Mouse (Mus musculus) retina, postnatal 1 day (tissue): ENCODE measurements around the gene Gm45785.
"Not testable (repeated sequence)": the region's sequence is repeated elsewhere in the genome, so short reads cannot be mapped to it uniquely, and the experiment has no call there.

Source experiments
- DNase-seq: peaks from one replicate; pipeline ENCODE4 v3.0.0-alpha.2; 2012

Gene Gm45785

GRCm38 (mm10) chr7:140855860-140856784, at the start of gene Gm45785:
Gene Gm45785, minus strand, starts transcription at chr7:140856331.
- peak; percentile 94 for DNase-seq

- no peak for DNase-seq
Observed at GRCm38 (mm10) chr7:140905642-140906081, 49.5 kb upstream of the Gm45785 start.

GRCm38 (mm10) chr7:140903212-140903611, 47.1 kb upstream of the Gm45785 start:
- peak; percentile 78 for DNase-seq

DNA sequence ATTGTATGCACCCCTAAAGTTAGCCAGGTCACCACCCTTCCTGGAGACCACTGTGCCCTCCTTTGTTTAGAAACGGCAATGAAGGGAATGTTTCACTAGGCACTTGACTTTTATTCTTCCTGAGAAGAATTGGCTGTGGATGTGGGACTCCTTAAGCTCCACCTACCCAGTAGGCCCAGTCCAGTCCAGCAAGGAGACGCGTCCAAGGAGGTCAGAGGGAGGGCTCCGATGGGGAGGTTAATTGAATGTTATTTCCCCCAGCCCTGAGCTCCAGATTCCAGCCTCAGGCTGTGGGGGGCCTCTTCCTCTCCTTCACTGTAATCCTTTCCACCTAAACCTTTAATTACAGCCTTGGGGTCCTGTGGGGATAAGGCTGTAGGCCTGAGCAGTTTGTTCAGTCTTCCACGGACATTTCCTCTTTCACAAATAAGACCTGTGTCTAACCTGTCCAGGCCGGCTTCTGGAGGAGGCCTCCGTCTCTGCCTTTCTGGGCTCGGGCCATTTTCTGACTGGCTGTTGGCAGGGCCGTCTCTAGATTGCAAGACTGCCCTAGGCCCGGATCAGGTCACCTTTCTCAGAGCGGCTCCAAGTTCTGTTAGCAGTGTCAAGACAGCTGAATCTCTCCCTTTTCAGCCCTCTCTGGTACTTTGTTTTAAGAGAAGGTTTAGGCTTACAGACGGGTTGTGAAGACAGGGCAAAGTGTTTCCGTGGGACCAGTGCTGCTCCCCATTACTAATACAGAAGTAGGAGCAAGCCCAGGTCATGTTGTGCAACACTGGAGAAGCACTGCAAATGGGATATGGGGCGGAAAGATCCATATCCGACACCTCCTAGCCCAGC, 46.1 kb upstream of the Gm45785 start:
- no peak for DNase-seq

DNA sequence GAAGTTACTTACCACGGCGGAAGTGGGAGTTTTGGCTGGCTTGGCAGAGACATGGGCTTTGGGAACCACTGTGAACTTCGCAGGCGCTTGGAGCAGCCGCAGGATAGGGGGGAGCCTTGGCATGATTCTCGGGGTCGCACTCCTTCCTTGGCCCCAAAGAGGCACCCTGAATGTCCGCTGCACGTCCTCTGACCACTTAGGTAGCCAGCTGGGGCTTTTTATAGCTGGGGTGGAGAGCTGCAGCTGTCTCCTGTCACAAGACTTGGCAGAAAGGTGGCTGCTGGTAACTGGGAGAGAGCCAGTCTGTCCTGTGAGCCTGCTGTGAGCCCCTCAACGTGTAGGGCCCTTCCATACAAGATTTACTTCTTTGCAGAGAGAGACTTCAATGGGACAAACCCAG, 44.1 kb upstream of the Gm45785 start, which contains the start of gene Cox8b:
TSS of gene Cox8b (minus strand) at position 227 of the 400 bp plus-strand sequence.
- no peak for DNase-seq

- no peak for DNase-seq
Observed at GRCm38 (mm10) chr7:140899121-140899520, 43.0 kb upstream of the Gm45785 start.

DNA sequence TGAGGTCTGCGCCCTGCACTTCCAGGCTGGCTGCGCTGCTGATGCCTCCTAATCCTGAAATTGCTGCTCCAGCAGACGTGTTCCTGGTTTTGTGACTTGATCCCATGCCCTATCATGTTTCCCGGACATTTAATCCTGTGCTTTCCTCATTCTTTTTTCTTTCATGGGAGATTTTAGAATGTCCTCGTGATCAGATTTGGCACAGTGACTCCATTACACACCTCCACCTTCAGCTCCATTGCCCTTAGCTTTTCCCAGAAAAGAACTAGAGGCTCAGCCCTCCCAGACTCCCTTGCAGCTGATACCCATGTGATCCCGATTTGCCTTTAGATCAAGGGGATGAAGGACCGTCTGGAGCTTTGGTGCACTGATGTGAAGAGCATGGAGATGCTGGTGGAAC, 41.7 kb upstream of the Gm45785 start:
- DNase-seq: no peak

GRCm38 (mm10) chr7:140894611-140895010, 38.5 kb upstream of the Gm45785 start:
- DNase-seq: no peak

DNA sequence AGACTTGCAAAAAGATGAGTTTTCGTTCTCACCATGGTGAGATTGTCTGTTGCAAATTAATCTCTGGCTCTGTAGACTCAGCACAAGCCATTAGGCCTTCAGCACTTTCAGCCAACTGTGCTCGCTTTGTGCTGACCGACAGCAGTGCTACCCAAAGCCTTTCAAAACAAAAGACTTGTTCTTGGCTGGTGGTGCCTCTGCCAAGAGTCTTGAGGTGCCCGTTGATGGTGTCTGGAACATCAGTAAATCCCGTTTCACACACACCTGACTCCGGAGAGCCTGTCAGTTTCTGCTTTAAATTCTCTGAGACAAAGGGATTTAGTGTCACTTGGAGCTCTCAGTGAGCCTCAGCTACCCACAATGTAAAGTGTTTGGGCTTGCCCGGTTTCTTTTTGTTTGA, 37.9 kb upstream of the Gm45785 start:
- DNase-seq: no peak

DNA sequence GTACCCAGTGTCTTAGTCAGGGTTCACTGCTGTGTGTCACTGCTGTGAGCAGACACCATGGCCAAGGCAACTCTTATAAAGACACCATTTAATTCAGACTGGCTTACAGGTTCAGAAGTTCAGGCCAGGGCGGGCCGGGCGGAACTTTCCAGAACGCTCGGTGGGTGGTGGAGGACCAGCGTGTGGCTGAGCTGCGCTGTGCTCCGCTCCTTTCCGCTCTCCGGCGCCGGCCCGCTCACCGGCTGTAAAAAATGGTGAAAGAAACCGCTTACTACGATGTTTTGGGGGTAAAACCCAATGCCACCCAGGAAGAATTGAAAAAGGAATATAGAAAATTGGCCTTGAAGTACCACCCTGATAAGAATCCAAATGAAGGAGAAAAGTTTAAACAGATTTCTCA, 34.5 kb upstream of the Gm45785 start:
- DNase-seq: not testable (repeated sequence)

DNA sequence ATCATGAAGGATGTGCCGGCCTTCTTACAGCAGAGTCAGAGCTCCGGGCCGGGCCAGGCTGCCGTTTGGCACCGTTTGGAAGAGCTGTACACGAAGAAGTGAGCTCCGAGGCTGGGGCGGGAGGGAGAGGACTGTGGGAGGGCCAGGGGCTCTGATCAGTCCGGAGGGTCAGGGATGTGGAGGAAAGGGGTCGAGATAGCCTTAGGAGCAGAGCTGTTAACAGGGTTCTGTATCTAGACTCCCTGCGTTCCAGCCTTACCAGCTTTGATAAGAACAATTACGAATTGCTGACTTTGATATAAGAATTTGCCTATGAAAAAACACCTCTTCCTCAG, 26.3 kb upstream of the Gm45785 start:
- DNase-seq: no peak

GRCm38 (mm10) chr7:140881696-140882468, 25.8 kb upstream of the Gm45785 start, which contains the start of the genes Psmd13 and Sirt3:
Gene Psmd13, plus strand, starts transcription at chr7:140881968.
Gene Sirt3, minus strand, starts transcription at chr7:140882309.
- DNase-seq: peak; percentile 96

DNA sequence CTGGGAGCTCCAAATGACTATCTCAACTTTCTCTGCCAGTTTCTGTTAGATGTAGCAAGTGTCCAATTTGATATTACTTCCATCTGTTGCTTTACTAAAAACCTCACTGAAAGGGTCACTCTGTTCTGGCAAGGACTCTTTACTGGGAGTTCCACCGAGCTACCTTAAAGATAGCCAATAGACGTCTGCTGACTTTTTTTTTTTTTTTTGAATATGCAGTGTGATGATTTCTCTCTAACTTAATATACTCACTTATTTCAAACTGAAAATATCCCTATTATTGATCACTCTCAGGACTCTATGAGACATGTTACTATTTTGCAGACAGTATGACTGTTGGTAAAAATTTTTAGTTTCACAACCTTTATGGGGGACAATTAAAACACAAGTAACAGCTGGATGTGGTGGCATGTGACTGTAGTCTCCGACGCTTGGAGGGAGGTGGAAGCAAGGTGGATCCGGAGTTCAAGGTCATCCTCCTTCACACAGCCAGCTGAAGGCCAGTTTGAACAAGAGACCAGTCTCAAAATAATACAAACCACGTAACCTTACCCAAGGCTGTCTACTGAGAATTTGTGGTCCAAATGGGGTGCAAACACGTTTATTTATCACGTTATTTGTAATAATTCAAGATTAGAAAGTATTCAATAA, 24.9 kb upstream of the Gm45785 start:
- DNase-seq: no peak

- no peak for DNase-seq
Observed at GRCm38 (mm10) chr7:140880419-140880818, 24.3 kb upstream of the Gm45785 start.

- DNase-seq: no peak
Observed at GRCm38 (mm10) chr7:140879355-140879754, 23.2 kb upstream of the Gm45785 start.

DNA sequence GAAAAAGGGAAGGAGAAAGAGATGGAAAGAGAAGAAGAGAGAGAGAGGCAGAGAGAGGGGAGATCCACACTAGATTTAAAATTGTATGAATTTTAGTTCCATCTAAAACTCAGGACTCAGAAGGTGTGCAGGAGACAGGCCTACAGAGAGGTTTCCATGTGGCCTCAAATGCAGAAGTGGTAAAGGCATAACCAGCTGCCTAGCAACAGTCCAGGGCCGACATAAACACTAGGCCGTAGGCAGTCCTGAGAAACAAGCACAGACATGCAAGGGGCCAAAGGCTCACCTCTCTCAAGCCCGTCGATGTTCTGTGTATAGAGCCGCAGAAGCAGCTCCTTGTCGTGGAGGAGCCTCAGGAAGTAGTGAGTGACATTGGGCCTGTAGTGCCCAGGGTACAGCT, 21.2 kb upstream of the Gm45785 start:
- DNase-seq: no peak

DNA sequence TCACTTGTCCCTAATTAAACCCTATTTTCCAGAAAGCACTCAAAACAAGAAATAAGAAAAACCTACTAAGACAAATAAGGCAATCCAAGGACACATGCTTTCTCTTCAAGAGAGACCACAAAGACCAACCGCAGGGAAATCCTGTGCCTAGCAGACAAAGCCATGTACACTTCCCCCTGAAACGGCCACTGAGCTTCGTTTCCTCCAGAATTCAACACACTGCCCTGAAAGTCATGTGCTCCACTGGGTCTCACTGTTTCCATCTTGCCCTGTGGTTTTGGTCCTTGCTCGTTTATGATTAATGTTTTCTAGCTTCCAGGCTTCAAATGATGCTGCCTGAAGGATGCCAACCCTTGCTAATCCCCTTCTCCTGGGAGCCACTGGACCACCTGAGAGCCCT, 18.1 kb upstream of the Gm45785 start:
- DNase-seq: no peak

- DNase-seq: no peak
Observed at GRCm38 (mm10) chr7:140864761-140865160, 8.6 kb upstream of the Gm45785 start.

DNA sequence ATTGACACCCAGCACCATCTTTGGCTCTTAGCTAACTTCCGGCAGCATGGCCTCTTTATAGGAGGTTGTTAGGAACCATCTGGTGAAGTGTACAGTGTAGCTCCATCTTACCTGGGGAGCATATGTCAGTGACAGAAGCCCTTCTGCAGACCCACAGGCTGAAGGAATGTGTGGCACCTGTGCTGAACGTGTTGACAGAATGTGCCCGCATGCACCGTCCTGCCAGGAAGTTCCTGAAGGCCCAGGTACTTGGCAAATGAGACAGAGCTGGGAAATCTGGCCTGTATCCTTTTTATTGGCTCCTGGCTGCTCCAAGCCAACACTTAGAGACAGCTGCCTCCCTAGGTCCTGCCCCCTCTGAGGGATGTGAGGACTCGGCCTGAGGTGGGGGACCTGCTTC, 4.6 kb upstream of the Gm45785 start:
- no peak for DNase-seq

DNA sequence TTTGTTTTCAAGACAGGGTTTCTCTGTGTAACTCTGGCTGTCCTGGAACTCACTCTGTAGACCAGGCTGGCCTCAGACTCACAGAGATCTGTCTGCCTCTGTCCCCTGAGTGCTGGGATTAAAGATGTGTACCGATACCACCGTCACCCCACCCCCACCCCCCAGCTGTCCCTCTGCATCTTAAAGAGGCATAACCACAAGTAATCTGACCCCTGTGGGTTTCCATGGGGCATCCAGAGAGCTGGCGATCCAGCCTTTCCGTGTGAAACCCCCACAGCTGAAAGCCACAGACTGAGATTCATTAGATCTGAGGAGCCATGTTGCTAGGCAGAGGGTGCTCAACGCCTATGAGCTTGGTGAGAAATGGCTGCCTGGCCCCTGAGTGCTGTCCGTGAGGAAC, 3.9 kb upstream of the Gm45785 start:
- DNase-seq: no peak

- no peak for DNase-seq
Observed at GRCm38 (mm10) chr7:140858746-140859145, 2.6 kb upstream of the Gm45785 start.
